Mouse (Mus musculus) retina, postnatal 7 days (tissue): ENCODE data around the gene BC017158.
A peak's percentile ranks its signal among the peaks of the same experiment; 100 is the strongest.

Experiments
- DNase-seq: peaks from one replicate; pipeline ENCODE4 v3.0.0-alpha.2; 2012; ENCODE audit warnings: low read depth, low spot score

The BC017158 gene

DNA sequence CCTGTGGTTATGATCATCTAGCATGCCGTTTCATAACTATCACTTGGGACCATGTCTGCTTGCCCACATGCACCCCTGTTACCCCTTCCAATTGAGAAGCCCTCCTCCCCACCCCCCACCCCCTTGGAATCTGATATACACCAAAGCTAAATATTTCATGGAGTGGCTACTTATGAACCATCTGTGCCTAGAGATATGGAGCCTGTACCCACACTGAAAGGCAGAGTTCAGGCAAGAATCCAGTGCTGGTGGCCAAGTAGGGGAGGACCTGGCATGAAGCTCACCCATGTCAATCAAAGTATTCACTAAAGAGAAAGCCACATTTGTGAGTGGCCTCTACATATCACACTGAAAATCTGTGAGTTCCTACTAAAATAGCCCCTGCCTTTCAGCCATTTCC lies 11.8 kb upstream of the BC017158 start:
- no peak for DNase-seq

DNA sequence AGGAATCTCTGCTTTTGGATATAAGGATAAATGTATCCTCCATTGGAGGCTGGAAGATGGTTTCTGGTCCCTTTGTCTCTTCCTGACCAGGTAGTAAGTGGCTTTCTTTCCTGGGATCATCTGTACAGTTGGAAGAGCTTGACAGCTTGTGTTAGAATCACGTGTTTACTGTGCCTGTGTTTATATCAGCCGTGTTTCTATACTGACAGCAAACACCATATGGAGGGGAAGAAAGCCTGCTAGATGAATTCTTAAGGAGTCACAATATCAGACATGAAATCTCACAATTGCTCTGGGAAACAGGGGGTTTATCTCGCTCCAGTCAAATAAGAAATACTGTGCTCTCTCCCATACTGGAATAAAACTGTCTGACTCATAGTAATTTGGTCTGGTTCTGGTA lies 11.2 kb upstream of the BC017158 start:
- DNase-seq = no peak

DNA sequence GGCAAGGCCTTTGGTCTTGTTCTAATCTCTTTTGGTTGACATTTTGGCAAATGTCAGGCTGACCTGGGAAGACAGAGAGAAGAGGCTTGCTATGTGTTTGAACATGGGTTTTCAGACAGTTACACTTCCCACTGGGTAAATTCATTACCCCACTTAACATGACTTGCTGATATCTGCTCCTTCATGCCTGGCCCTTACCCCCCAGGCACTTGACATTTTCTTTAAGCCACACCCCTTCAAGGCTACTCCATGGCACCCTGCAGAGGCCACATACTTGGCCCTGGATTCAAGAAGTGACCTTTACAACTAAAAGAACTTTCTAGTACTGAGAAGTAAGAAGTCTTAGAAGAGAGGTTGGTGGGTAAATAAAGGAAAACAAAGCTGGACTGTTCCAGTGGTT lies 9.9 kb upstream of the BC017158 start:
- DNase-seq = no peak

DNA sequence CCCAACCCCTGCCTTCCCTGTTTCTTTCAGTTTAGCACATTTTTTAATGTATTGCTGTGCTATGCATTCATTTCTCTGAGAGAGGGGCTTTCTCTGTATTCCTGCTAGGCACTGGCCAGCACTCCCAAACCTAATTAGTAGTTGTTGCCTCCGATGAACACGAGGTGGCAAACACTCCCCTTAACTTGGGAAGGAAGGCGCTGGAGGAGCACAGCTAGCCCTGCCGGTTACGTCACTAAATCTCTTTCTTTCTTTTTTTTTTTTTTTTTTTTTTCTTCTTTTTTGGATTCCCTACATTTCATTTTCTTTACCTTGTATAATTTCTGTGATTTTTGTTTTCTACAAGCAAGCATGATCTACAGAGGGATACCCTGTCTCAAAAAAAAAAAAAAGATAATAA lies 6.9 kb upstream of the BC017158 start:
- peak; percentile 49 for DNase-seq

DNA sequence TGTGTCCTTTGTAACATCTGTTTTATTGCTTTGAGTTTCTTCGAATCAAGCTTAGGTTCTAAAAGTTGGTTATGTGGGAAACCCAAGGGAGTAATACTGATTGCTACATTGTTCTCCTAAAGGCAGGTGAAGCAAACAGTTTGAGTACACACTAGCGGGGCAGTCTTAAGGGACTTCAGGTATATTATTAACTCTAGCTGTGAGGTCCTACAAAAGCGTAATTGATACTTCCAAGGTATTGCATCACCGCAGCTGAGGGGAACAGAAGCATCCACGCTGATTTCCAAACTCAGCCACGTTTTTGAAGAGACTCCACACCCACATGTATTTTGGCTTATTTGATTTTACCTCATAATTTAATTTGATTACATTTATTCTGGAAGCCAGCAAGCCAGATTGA lies 6.2 kb upstream of the BC017158 start:
- DNase-seq = no peak

DNA sequence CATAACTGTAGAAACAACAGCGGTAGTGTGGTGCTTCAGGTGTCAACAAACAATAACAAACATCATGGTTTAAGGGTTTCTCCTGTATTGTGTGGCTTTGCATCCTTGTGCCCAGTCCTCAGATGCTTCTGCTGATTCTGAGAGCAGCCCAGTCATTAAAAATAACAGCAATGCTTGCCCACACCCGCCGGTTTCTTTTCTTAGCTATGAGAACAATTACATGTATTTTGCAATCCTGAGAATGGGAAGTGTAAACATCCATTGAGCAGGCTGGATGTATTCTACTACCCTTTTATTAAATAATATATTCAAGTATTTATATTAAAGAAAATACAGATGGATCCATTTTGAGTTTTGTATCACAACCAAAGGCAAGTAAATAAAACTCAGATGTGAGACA lies 4.2 kb upstream of the BC017158 start:
- DNase-seq = no peak

DNA sequence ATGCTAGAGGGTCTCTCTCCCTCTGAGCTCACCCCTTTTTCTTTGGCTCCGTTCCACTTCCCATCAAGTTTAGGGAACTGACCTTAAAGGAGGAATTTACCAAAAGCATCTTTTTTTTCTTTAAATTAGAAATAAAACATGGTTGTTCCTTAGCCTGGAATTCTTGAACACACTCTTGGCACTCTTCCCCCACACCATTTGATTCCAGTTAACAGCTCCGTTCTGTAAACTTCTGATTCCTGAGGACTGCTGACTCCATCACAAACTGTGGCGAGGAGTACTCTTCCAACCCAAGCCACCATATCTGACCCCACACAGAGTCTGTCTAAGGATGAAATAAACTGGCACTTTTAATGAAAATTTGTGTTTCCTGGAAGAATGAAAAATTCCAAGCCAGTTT lies 3.0 kb upstream of the BC017158 start:
- DNase-seq = no peak

DNA sequence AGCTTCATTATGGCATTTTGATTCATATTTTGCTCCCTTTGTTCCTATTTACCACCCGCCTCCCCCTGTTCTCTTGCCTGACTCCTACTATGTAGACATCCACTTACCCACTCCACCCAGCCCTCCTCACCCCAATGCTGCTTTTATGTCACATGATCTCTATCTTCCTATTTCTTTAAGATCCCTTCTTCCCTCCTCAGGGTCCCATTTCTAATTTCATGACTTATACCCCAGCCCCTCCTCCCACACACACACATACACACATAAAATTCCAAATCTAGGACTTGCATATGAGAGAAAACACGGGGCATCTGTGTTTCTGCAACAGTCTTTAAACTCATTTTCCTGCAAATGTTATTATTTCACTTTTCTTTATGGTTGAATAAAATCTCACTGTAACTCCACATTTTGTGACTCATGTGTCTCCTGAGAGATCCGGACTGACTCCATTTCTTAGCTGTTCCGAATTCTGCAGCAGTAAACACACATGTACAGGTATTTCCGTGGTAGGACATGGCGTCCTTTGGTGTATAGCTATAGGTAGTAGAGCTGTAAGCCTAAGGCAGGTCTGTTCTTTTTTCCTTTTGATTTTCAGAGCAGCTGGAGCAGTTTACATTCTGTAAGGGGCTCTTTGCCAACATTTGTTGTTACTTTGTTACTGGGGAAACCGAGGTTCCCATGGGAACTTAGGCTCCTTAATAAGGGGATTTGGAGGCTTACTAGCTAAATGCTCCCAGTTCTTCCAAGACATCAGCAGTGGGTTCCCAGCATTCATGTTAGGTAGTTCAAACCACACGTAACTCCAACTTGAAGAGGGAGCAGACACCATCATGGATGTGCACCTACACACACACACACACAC lies 742 bp upstream of the BC017158 start:
- DNase-seq = no peak

DNA sequence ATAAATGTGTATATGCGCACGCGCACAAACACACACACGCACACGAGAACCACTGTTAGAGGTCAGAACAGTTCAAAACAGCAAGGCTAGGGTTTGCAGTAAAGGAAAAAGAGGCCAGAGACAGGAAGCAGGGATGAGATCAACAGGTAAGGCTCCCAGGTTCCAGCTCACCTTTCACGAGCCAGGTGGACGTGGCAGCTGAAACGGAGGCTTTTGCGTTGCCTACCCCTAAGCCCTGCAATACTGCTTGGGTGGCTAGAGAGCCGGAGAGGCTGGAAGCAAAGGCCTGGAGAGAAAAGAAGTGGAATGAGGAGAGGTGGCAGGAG lies 716 bp downstream of the BC017158 start:
- no peak for DNase-seq

DNA sequence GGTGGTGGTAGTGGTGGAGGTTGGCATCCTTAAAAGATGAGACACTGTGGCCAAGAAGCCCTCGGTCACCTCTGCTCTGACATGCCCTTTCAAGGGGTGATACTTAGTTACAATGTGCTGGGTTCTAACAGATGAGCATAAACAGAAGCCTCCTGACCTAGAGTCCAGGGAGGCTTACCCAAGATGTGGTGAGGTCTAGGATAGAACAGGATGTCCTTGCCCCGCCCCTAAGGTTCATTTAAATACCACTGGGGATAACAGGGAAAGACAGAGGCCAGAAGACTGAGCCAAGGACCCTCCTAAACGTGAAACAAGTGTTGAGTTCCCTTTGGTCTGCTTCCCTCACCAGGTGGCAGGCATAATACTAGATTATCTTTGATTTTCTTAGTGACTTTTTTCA lies 1.5 kb downstream of the BC017158 start:
- no peak for DNase-seq

DNA sequence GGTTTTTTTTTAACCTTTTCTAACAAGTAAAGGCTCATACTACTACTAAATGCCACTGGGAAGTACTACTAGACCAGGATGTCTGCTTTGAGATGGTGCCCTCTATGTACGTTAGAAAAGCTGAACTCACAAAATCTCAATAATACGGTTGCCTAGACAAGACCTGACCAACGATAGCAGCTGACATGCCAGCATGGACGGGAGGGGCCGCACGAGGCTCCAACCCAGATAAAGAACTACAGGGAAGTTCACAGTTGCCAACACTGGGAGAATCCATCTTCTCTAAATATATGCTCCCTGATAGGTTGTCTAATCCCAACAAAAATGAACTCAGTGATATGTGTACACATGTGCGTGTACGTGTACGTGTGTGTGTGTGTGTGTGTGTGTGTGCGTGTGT lies 3.2 kb downstream of the BC017158 start:
- DNase-seq = no peak

DNA sequence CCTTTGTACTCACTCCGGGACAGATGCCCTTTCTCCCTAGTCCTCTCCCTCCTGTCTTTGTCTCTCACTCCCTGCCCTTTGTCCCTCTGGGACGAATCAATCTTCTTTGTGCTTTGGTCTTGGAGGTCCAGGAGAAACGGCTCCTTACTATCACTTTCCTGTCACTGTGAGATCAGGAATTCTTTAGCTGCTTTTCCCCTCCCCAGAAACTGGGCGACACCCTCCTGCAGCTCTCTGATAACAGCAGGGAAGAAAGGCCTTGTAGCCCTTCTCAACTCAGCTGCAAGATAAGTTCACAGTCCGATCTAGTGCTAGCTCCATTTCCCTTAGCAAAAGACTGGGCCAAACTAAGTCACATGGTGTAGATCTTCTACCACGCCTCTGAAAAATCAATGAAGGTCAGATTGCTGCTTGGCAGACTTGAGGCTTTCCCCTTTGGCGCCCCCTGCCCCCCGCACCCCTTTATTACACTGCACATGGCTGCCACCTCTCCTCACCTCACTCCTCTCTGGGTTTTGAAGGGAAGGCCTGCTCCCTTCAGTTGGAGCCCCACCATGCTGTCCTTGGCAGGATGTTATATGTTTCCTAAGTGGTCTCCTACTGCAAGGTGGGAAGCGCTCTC lies 8.9 kb downstream of the BC017158 start:
- no peak for DNase-seq

DNA sequence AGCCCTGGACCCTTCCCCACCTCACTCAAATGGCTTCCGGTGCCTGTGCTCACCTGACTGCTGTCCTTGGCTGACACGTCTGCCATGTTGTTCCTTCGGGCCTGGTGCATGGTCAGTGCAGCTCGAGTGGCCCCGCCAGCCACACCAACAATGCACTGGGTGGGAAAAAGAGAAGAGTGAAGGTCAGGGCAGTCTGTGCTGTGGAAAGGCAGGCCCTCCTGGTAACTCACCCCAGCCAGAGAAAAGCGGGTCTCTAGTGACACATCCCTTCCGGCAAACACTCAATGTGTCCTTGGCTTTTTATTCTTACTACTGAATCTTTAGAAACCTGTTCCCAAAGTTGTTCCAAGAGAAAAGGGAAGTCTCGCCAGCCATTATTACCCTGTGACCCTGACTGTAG lies 12.9 kb downstream of the BC017158 start:
- no peak for DNase-seq

DNA sequence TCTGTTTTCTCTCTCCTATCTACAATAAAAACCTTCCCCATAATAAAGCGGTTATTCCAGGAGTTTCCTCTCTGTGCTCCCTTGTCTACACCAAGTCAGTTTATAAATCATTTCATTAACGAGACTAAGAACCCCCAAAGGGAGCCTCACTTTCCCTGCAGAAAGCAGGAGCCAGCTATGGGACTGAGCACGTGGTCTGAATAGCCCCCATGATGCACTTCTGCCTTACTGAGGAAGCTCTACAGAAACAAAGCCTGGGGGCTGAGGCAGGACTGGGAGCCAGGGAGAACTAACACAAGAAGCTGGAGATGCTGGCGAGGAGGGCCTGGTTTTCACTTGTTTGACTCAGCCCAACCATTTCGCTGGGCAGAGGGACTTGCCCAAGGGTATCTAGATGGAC lies 13.9 kb downstream of the BC017158 start:
- DNase-seq = no peak

DNA sequence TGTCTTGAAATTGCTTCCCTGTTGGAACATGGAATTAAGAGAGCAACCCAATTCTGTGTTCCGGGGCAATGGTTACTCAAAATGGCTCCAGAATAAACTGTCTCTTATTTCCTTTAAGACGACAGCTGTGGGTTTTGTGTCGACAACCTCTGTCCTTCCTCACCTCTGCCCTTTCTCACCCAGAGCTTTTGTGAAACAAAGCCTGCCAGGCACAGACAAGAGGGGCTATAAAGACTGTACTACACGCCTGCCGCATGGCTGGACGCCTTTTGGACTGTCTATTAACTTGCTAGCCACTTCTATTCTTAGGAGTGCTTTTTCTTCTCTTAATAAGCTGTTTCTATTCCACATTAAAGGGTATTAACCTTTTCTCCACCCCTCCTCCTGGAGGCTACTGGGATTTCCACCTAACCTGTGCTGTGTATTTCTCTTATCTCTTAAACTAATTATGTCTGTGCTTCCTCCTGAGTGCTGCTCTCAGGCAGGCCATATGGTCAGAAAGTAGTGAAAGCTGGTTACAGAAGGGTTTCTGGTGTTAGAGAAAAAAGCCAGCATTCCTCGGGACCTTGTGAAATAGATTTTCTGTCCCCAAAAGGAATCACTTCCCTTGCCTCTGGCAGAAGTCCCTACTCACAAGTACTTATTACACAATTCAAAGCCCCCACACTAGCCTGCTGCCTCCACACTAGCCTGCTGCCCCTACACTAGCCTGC lies 15.3 kb downstream of the BC017158 start:
- DNase-seq = no peak

DNA sequence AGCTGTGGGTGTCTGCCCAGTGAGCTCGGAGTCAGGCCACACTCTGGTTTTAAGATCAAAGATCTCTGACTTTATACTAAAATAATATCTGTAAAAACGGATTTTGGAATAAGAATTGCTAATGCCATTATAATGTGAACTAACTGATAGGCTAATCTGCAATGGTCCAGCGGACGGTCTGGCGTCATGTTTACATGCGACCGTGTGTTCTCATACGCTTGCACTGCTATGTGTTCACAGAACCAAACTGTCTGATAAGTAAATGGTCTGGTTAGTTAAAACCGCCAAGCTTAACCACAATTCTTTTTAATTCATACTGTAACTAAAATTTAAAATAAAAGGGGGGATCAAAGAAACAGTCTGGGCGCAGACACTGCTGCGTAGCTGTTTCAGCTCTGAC lies 16.2 kb downstream of the BC017158 start:
- DNase-seq = no peak

DNA sequence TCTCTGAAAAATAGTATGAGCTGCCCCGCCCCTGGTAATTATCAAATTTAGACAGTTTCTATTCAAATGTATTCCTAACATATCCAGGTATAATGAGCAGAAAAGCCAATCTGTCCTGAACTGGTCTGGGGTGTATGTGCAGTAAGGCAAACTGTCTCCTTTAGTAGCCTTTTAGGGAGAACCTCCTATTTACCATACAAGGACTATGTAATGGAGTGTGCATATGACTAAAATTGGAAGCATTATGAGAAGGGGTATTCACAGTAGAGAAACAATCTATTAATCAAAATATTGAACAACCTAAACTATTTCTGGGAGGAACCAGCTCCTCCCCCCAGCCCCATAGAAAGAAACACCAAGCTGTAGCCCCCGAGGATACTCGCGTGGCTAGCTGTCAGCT lies 18.2 kb downstream of the BC017158 start:
- no peak for DNase-seq

DNA sequence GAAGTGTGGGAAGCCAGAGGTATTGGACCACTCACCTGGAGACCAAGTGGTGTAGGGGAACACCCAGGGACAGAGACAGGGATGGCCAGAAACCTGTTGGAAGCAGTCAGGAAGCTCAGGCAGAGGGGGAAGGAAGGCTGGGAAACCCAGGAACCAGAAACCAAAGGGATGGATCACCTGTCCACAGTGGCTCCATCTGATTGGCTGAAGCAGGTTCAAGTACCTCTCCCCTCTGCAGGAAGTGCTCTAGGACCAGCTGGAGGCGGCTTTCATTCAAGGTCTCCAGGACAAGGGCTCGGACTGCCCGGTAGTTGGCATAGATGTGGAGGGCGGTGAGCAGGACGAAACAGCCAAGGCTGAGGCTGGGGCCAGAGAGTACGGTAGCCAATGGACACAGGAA lies 21.9 kb downstream of the BC017158 start:
- no peak for DNase-seq

DNA sequence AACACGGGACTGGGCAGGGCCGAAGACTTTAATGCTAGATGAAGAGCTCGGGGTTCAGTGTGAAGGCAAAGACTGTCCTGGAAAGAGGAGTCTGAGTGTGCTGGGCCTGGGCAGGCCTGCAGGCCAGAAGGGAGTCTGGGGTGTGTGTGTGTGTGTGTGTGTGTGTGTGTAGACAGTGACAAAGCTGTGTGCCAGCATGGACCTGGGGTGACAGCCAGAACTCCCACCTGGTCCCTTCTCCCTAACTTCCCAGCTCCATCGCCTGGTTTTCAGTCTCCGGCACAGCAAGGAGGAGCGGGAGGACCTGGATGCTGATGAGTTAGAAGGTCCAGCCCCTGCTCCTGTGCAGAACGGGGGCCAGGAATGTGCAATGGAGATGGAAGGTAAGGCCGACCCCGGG lies 26.5 kb downstream of the BC017158 start:
- no peak for DNase-seq

DNA sequence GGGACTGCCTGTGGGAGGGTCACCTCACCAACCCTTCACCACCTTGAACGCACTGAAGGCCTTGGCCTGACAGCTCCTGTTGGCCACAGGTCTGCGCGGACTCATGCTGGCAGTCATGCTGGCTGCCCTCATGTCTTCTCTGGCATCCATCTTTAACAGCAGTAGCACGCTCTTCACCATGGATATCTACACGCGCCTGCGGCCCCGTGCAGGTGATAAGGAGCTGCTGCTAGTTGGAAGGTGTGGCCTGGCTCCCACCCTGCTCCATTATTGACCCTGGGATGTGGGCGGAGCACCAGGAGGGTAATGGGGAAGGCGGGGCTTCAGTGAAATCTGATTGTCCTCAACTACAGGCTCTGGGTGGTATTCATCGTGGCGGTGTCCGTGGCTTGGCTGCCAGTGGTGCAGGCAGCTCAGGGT lies 27.5 kb downstream of the BC017158 start:
- no peak for DNase-seq

DNA sequence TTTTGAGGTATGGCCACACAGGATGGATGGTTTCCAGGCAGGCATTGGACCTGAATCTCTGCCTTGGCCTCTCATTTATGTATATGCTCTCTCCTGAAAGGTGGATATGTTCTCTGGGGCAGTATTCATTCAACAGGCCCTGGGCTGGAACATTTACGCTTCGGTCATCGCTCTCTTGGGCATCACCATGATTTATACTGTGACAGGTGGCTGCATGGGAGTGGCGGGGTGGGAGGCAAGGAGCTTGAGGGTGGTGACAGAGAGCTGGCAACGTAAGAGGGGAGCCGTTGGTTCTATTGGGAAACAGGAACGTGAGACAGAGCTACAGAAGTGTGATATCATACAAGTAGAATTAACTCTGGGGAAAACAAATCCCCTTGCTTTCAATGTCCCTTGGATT lies 30.2 kb downstream of the BC017158 start:
- no peak for DNase-seq

DNA sequence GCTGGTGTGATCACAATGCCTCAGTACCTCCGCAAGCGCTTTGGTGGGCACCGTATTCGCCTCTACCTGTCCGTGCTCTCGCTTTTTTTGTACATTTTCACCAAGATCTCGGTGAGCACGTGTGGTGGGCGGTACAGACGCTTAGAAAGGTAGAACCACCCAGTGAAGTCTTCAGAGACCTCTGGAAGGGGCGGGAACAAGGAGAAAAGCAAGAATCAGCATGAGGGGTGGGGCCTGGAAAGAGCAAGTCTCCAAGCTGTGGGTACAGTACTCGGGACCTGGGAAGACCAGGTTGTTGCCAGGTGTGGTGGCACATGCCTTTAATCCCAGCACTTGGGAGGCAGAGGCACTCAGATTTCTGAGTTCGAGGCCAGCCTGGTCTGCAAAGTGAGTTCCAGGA lies 30.6 kb downstream of the BC017158 start:
- no peak for DNase-seq

DNA sequence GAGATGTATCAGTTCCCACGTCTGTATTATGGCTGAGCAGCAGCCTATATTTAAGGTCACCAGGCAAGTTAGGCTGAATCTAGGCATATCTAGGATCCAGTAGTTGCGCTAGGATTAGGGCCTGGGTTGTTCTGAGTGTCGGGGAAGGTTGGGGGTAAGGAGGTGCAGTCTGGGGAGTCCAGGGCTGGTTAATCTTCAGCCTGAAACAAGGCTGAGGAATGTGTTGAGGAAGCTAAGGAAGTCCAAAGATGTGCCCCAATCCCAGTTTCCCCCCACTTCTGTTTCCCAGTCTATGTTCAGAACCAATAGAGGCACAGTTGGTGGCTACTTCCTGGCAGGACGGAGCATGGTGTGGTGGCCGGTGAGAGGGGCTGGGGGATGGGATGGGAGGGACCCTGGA lies 31.9 kb downstream of the BC017158 start:
- no peak for DNase-seq
